Mouse (Mus musculus) lung, postnatal 4 days (tissue): ENCODE data around the gene Gm42715.
A peak's percentile ranks its signal among the peaks of the same experiment; 100 is the strongest.

ENCODE experiments used
- DNase-seq, 2 experiments: peaks; one replicate each; pipeline ENCODE4 v3.0.0; 2021

The Gm42715 gene

GRCm38 (mm10) chr7:127587196-127587595 lies 67.8 kb downstream of the Gm42715 start:
- peak in 1 of 2 experiments; percentile 15 for DNase-seq

GRCm38 (mm10) chr7:127588011-127588871 lies 68.9 kb downstream of the Gm42715 start, which contains the start of the genes Ccdc189 and Rnf40:
Ccdc189 (minus strand) TSS chr7:127588595.
Rnf40 (plus strand) TSS chr7:127588767.
- DNase-seq, result peak; percentile 94 to 97

DNA sequence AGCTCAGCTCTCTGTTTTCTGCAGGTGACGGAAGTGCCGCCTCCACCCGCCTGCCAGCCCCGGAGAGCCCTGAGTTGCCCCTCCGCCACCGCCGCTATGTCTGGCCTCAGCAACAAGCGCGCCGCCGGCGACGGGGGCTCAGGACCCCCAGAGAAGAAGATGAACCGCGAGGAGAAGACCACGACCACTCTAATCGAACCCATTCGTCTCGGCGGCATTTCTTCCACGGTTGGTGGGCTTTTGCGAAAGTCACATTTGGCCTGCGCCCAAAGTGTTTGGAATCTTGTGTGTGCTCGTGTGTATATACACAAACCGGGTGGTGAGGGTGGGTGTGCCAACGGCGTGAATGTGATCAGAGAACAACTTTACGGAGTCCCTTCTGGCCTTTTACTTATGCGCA lies 69.5 kb downstream of the Gm42715 start:
- DNase-seq, result peak in 1 of 2 experiments; percentile 37

GRCm38 (mm10) chr7:127589637-127590036 lies 70.3 kb downstream of the Gm42715 start:
- DNase-seq, result peak in 1 of 2 experiments; percentile 18

DNA sequence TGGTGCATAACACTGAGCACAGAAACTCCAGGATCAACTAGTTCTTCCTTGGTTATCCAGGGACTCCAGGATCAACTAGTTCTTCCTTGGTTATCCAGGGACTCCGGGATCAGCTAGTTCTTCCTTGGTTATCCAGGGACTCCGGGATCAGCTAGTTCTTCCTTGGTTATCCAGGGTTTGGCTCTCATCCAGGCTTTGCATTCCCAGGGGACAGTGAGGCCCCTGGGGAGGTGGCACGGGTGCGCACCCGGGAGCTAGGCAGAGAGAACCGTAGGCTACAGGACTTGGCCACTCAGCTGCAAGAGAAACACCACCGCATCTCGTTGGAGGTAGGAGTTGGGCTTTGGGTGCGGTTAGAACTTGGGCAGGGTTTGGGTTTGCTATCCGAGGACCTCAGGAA lies 71.7 kb downstream of the Gm42715 start:
- no peak for DNase-seq

- no peak for DNase-seq
Measured at GRCm38 (mm10) chr7:127592575-127592974, 73.2 kb downstream of the Gm42715 start.

DNA sequence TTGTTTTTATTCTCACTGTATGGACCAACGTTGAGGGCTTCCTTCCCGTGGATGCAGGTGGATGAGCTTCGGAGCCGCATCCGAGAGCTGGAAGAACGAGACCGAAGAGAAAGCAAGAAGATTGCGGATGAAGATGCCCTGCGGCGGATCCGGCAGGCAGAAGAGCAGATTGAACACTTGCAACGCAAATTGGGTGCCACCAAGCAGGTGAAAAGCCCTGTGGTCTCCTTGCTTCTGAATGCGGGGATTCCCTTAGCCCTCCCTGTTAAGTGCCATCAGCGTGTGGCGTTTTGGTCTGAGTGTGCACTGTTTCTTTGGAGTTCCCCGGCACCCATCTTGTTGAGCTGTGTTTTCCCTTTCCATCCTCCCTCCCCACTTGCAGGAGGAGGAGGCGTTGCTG lies 77.4 kb downstream of the Gm42715 start:
- no peak for DNase-seq

DNA sequence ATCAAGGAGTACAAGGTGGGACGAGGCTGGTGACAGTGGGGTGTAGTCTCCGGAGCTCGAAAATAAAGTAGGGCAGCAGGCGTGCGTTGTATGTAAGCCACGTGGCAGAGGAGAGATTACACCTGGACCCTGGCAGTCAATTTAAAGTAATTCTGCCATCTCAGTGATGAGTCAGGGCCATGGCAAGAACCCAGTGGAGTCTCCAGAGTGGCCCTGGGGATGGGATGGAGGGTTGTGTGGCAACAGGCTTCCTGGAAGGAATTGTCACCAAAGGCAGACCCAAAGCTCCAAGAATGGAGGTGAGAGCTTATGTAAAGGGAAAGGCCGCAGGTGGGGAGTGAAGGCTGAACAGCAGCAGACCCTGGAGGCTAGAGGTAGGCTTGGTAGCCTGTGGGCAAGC lies 81.2 kb downstream of the Gm42715 start:
- no peak for DNase-seq

DNA sequence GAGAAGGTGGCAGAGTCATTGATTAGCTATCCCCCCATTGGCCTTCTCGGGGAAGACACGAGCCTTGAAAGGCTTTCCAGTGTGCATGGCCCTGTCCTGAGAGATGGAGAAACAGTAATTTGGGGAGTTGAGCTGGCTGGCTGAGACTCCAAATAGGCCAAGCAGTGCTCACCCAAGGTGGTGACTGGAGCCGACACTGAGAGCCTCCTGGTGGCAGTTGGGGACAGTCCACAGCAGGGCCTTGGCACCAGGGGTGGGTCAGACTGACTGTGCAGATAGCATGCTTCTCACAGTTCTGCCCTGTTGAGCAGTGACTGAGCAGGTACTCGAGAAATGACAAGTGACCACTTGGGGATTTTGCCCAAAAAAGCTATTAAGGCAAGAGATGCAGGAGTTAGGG lies 82.4 kb downstream of the Gm42715 start:
- DNase-seq, result no peak

DNA sequence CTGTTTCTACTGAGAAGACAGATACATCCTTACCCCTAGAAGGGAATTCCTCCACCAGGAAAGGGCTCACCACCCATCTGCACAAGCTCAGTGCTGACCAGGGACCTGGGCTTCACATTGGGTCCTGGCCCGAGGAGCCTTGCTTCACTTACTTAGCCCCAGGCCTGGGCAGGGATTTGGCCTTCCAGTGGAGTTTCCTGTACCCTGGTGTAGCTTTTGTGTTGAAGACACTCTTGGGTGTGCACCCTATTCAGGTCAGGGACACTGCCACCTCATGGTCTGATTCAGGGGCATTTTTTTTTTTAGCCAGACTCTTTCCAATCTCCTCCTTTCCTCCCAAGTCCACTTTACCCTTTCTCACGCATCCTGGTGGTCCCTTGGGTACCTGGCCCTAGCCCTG lies 83.5 kb downstream of the Gm42715 start:
- no peak for DNase-seq

- no peak for DNase-seq
Measured at GRCm38 (mm10) chr7:127604256-127604655, 84.9 kb downstream of the Gm42715 start.

DNA sequence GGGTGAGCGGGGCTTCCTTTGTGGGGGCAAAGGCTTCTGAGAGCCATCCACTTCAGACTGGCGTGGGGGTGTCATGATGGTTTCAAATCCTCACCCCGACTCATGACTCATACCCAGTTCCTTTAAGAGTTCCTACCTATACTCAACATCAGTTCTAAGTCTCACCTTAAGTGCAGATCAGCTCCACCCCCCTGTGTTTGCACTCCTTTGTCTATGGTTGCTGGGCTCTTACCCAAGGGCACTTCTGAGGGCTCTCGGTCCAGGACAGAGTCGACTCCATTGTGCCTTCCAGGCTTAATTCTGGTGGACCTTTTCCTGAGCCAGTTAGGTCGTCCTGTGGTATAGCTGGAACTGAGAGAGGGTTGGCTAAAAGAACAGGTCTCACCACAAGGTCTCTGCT lies 87.8 kb downstream of the Gm42715 start:
- peak; percentile 51 to 64 for DNase-seq

DNA sequence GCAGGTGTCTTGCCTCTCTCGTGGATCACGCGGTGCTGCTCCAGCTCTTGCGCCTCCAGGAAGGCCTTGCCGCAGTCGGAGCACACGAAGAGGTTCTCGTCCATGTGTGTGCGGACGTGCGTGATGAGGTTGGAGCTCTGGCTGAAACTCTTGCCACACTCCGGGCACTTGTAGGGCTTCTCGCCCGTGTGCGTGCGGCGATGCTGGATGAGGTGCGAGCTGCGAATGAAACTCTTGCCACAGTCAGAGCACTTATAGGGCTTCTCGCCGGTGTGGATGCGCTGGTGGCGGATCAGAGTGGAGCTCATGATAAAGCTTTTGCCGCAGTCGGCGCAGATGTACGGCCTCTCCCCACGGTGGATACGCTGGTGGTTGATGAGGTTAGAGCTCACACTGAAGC lies 91.6 kb downstream of the Gm42715 start:
- no peak for DNase-seq

- DNase-seq, result no peak
Measured at GRCm38 (mm10) chr7:127611561-127611960, 92.2 kb downstream of the Gm42715 start.

DNA sequence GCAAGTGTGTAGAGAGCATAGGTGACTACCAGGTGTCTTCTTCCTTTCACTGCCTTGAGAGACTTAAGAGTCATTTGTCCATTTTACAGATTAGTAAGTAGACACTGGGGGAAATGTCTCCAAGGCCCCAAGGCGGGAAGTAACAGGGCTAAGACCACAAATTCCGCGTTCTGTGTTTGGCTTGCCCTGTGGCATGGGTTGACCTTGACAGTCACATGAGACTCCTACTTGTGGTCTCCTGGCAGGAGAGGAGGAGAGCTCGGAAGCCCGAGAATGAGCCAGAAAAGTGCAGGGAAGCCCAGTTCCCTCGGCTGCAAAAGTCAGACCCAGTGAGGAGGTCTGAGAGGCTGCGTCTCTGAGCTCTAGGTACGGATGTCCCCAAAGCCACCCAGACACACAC lies 94.1 kb downstream of the Gm42715 start:
- no peak for DNase-seq

DNA sequence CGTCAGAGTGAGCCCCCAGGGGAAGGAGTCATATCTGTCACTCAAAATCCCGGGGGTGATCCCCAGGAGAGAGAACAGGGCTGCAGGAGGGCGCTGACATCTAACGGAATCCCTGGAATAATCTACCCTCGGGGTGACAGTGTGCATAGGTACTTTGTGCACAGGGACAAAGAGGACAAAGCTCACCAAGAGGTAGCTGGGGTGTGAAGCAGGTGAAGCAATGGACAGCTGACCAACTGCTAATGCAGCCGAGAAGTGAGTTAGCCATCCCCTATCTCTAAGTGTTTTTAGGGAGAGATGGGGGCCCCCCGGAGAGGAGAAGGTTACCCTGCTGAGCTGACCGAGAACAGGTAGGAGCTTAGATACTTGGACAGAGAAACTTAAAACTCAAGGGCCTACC lies 94.7 kb downstream of the Gm42715 start:
- DNase-seq, result no peak

DNA sequence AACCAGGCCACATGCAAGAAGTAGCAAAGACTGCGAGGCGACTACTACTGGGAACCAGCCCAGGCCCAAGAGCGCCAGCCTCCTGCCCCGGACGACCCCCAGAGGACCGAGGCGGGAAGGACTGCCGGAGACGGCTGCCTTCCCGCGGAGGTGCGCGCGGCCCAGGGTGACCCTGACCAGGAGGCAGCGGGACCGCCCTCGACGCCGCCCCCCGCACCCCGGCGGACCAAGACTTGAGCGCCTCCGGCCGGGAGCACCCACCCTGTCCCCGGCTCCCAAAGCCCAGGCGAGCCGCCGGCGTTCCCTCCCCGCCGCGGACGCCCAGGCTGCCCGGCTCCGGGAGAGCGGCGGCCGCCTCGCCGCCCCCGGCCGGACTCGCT lies 95.1 kb downstream of the Gm42715 start:
- DNase-seq, result peak; percentile 62 to 72

- peak; percentile 83 to 84 for DNase-seq
Measured at GRCm38 (mm10) chr7:127614891-127615843, 95.8 kb downstream of the Gm42715 start, which contains the start of gene Zfp629. Zfp629 (minus strand) TSS chr7:127615797.

DNA sequence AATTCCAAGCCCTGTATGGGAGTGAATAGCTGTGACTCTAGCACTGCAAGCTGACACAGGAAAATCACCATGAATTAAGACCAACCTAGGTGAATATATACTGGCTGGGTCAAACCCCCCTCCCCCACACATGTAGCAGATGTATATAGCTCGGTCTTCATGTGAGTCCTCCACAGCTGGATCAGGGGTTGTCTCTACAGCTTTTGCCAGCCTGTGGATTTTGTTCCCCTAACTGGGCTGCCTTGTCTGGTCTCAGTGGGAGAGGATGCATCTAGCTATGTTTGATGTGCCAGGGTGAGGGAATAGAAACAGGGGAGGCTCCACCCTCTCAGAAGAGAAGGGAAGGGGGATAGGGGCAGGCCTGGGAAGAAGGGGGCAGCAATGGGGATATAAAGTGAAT lies 97.0 kb downstream of the Gm42715 start:
- peak in 1 of 2 experiments; percentile 3 for DNase-seq
